Mouse (Mus musculus) small intestine, adult 2 months (tissue): ENCODE data around the gene Zfr.

Source experiments
- CTCF ChIP-seq: fragments of 200-500 bp; IDR thresholded peaks from 2 replicates; pipeline ENCODE4 v1.5.1; 2012; ENCODE audit warnings: low read depth, mild to moderate bottlenecking, control low read depth, inconsistent platforms, low read length, moderate library complexity, mixed read lengths; ENCODE audit not compliant: insufficient replicate concordance, insufficient read length; ENCODE audit errors: extremely low read depth
- POLR2A ChIP-seq: fragments of 200-500 bp; IDR thresholded peaks from 2 replicates; pipeline ENCODE4 v1.6.1; 2012; ENCODE audit warnings: low read depth, mild to moderate bottlenecking, control low read depth, inconsistent platforms, low read length, moderate library complexity

GRCm38 (mm10) chr15:12067971-12068370 lies 49.7 kb upstream of the Zfr start:
- TF ChIP-seq CTCF (no peak), POLR2A (no peak)
